Mouse (Mus musculus): ENCODE measurements around the gene Pm20d1.
"Not testable (repeated sequence)": the region's sequence is repeated elsewhere in the genome, so short reads cannot be mapped to it uniquely, and the experiment has no call there.

Pm20d1 gene

DNA sequence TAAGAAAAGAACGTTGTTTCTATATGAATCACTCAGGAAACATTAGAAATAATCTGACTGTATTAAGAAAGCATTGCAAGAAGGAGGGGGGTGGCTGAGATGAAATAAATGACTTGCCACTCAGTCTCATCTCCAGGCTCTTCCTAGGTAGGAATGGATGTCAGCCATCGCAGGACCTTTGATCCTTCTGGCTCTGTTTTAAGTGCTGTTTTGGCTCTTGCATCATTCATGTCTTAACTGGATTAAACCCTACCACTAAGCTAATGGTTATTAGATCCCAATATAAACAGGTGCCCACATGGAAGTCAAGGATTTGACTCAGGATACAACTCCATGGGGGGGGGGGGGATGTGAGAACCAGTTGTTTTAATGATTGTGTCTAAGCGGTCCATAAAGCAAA, 2.0 kb upstream of the Pm20d1 start:
- DNase-seq, result no peak

DNA sequence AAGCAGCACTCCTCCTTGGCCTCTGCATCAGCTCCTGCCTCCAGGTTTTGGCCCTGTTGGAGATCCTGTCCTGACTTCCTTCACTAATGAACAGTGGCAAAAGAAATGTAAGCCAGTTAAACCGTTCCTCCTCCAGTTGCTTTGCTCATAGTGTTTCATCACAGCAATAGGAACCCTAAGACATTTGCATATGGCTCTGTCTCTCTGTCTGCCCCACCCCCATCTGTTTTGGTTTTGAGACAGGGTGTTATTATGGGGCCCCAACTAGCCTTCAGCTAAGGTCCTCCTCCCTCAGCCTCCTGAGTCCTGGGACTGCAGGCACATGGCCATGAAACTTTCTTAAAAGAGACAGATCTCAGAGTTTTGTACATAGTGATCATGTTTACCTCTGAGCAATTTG, 2.8 kb downstream of the Pm20d1 start:
- DNase-seq, result no peak

DNA sequence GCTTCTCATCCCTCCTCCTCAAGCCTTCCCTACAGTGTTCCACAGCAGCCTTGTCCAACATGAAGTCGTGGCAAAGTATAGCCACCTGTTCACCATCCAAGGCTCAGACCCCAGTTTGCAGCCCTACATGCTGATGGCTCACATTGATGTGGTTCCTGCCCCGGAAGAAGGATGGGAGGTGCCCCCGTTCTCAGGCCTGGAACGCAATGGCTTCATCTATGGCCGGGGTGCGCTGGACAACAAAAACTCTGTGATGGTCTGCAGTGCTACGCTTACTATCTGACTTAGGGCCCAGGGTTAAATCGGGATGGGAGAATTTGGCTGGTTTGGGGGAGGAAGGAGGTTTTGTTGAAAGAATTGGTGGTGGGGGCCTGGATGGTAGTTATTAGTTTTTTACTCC, 3.9 kb downstream of the Pm20d1 start:
- no peak for DNase-seq

DNA sequence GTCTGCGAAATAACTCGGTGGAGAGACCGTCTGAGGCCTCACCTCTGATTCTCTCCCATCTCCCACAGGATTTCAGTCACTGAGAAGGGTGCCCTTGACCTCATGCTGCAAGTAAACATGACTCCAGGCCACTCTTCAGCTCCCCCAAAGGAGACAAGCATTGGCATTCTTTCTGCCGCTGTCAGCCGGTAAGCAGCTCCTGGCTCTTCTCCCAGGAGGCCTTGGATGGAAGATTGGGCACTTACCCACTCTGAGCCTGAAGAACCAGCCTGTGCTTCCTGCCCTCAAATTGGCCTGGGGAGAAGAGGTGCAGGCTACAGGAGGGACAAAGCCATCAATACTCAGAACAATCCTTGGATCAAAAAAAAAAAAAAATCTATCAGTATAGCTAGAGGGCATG, 5.5 kb downstream of the Pm20d1 start:
- DNase-seq, result no peak

DNA sequence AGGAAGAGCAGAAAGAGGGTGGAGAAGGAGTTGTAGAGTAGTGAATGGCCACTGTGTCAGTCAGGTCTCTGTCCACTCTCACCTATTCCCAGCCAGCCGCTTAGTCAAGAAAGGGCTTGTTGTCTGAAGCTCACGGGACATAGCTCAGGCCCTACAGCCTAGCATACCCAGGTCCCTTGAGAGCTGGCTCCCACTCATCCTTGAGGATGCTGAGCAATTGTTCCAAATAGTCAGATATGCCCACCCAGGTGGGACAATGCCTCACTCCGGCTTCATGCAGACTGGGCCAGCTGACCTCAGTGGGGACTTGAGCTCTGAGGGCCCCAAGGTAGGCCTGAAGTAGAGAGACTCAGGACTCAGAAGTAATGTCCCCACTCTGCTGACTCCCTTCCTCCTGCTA, 7.0 kb downstream of the Pm20d1 start:
- DNase-seq, result no peak

DNA sequence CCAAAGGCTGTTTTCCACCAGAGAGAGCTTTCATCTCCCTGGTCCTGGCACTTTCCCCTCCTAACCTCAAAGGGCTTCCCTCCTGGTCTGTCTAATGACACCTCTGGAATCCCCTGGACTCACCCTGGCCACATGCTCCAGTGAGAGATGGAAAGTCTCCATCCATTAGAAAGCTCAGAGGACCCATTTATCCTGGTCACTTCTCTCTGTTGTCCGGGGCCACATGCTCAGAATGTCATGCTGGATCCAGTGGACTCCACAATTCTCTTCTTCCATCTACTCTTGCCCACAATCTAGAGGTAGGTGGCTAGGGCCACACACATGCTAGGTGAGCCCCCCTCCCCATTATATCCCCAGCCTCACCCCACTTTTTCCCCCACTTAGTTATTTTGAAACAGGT, 11.8 kb downstream of the Pm20d1 start:
- no peak for DNase-seq

DNA sequence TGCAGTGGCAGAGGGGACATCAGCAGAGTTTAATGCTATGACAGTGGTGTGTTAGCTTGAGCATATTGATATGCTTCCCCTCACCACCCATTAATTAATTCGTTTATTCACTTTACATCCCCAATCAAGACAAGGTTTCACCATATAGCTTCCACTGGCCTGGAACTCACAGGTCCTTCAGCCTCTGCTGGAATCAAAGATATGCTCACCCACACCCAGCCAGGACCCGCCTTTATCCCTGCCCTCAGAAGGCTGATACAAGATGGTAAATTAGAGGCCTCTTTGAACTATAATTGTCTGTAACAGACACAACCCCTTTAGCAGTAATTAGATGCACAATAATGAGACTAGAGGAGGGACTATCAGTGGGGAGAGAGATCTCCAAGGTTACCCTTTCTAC, 12.5 kb downstream of the Pm20d1 start:
- no peak for DNase-seq

DNA sequence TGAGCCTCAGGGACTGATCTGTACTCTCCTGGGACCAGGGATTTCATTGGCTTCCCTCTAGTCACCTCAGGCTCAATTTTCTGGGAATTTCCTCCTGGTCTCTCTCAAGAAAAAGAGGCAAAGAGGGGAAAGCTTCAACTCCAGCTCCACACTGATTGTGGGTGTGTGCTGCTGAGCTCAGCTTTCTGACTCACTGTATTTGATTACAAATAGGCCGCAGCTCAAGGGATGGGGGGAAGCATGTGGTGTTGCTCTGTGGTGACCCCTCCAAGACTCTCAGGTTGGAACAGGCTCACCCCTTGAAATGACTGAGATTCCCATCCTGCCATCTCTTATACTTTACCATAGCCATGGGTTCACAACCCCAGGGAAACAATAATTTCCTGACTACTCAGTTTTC, 14.2 kb downstream of the Pm20d1 start:
- no peak for DNase-seq

DNA sequence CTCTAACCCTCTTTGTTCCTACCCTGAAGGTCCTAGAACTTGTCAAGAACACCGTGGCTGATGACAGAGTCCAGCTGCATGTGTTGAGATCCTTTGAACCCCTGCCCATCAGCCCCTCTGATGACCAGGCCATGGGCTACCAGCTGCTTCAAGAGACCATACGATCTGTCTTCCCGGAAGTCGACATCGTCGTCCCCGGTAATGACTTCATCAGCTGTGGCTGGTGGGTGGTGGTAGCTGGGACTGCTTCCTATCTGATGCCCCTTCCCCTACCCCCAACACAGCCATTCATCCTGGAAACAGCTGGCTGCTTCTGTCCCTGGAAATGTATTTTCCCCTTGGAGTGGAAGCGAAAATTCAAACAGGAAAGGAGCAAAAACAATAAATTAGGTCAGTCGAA, 14.8 kb downstream of the Pm20d1 start:
- no peak for DNase-seq

DNA sequence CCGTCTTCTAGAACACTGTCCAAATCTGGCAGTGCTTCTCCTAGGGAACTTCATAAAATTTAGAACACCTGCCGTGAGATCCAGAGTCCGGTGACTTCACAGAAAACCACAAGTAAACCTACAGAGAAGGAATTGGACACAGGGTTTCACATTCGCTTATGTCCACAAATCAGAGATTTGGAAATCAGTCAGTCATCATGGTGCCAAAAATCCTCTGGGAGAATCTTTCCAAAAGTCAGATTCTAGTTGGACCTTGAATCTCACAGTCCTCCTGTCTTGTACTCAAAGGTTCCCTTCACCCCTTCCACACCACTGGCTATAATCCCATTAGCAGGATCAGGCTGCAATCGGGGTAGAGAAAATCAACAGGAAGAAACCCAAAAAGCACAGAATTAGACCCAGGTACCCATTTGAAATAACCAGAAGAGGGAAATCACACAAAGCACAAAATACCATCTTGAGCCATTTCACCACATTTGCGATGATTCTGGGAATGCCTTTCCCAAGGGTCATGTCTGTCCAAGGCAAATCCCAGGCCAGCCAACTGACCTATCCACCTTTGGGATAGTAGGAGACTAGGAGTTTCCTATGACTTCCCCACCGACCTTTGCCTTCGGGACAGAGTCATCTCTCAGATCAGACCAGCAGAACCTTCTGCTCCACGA, 15.6 kb downstream of the Pm20d1 start:
- no peak for DNase-seq

DNA sequence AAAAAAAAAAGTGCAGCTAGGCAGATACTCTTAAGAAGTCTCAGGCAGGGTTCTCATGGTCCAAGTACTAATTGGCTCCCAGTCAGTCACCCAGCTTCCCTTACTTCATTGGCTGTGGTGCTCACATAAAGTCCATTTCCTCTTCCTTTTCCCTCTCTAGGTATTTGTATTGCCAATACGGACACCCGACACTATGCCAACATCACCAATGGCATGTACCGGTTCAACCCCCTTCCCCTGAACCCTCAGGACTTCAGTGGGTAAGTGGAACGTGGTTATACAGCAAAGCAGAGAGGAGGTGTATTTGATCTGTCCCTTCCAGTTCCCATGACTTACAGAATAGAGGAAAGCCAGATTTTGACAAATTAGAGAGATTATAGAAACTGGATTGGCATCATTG, 16.6 kb downstream of the Pm20d1 start:
- DNase-seq, result no peak

DNA sequence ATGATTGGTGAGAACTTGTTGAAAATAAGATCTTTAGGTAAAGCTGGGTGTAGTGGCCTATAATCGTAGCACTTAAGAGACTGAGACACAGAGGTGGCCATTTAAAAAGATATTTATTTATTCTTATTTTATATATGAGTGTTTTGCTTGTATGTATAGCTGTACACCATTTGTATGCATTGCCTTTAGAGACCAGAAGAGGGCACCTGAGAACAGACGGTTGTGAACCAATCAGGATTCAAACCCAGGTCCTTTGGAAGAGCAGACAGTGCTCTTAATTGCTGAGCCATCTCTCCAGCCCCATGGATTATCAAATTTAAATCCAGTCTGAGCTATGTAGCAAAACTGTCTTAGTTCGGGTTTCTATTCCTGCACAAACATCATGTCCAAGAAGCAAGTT, 17.0 kb downstream of the Pm20d1 start:
- no peak for DNase-seq

DNA sequence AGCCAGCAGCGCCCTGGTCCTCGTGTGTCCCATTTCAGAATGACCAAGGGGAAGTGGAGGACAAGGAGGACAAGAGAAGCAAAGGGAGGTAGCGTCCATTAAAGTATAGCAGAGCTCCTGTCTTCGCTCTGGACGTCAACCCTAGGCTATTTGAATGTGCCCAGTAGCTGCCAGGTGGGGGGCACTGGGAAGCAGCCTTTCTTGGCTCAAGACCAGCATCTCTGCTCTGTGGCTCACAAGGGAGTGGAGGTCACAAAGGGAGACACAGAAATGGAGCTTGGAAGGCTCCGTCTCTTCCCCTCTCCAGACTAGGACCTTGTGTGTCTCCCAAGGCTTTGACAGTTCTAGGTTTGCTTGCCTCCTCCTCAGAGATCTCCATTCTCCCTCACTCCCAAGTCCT, 19.7 kb downstream of the Pm20d1 start:
- no peak for DNase-seq

DNA sequence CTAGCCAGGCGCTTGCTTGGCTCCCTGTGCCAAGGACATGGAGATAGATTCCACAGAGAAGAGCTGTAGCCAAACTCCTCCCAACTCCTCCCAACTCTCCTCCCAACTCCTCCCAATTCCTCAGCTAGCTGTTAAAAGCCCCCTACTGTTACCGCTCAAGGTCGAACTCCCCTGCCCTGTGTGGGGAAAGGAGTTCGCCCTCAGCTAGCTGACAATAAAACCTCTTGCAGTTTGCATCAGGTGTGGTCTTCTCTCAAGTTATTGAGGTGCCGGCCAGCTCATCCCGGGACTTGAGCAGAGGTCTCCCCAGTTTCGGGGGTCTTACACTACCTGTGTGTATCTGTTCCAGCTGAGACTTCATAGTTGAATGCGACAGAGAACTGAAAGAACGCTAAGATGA, 23.2 kb downstream of the Pm20d1 start:
- DNase-seq, result not testable (repeated sequence)

DNA sequence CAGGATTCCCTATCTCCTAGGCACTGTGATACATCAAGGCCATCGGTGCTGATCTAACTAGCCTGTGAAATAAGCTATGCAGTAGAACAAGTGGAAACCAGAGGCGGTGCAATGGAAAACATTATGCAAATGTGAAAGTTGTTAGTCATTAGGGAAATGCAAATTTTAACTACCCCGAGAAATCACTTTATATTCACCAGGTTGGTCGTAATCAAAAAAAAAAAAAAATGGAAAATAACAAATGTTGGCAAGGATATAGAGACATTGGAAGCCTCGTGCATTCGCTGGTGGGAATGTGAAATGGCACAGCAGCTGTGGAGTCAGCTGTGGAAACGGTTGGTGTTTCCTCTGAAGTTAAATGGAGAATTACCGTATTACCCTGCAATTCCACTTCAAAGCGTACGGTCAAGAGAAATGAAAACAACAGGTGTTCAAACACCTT, 23.7 kb downstream of the Pm20d1 start:
- DNase-seq, result no peak

DNA sequence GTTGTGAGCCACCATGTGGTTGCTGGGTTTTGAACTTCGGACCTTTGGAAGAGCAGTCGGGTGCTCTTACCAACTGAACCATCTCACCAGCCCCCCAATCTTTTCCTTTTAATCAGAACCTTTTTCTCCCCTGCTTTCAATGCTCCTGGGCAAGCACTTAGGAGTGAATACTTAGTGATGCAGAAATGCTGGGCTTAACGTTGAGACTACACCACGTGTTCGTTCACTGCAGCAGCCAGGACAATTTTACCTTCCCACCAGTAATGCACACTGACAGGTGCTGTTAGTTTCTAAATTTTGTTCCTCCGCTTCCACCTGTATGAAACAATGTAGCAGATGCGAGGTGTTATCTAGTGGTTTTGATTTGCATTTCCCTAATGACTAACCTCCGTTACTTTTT, 25.1 kb downstream of the Pm20d1 start:
- DNase-seq, result no peak

DNA sequence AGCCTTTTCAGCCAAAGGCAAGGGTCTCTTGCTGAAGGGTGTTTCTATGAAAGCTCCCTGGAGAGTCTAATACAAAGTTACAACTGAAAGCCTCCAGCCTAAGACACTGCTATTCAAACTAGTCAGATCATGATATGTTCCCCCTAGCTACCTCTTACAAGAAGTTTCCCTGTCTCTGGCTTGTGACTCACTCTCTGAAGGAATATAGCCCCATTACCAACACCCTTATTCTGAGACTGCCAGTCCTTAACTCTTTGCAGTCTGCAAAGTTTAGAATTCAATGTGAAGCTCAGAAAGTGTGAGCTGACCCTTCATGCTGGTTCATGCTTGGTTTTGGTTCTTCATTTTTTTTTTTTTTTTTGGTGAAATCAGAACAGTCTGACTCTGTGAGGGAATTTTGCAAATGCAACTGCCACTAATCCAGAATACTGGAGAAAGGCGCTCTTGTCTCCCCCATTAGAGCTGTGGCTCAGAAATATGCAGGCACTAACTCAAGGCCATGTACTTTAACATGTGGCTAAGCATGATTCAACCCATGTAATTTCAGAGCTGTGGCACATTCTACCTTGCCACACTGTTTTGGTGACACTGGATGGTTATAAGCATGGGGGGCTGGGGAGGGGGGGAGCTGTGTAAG, 25.8 kb downstream of the Pm20d1 start:
- DNase-seq, result no peak

DNA sequence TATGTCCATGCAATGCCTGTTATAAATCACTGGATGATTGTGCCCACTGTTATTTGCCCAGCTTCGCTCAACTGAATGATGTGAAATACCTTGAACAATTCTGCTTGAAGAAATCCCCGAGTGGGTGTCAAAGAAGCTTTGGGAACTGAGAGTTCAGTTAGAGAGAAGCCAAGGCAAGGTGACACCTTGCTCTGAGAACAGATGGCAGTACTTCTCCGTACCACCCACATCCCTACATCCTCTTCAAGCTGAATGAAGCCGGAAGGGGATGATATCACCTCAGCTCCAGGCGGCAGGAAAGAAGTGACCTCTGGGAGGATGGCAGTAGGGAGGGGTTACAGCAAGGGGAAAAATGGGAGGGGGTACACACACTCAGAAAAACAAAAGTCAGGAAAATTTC, 26.4 kb downstream of the Pm20d1 start:
- no peak for DNase-seq

DNA sequence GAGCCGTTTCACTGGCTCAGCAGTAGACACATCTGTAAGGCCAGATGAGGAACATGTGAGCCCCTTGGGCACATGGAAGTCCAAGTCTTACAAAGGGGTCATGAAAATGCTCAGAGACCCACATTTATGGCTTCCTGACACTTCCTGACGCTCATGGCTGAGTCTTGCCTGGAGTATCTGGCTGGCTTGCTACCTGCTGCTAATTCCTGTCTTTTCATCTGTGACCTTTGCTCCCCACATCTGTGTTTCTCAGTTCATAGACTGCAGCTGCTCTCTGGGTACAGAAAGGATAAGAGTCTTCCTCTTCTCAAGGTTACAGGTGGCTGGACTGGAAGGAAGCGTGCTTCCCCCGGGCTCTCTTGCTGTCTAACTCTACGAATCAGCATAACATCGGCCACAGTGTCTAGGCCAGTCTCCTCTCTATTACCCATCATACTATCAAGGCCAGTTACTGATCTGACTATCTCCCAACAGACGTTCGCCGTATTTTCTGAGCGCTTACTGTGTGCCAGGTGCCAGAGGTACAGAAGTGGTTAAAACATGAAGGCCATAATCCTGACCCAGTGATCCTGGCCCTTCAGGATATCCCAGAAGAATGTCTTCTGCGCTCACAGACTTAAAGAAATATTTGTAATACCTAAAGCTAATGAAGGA, 27.5 kb downstream of the Pm20d1 start:
- no peak for DNase-seq

DNA sequence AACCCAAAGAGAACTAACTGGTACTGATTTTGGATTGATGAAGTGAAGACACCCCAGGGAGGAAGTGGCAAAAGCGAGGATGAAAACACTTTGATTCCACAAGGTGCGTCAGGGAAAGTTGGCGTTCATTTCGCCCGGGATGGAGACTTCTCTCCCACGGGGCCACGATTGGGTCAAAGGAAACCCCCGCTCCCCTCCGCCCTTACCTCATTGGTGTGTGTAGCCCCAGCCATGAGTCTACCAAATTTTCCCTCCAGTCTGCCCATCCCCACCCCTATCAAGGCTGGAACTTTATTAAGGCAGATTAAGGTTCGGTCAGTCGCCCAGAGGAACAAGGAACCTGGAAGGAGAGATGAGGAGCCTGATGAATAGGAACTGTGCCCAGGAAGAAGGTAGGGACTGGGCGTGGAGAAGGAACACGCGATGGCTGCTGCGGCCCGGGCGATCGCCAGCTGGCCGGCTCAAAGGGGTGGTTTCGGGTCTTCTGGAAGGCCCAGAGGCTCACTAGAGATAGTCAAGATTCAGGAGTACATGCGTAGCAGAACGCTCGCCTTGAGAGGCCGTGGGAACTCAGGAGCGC, 30.1 kb downstream of the Pm20d1 start, which contains the start of gene Slc41a1:
Gene Slc41a1, plus strand, starts transcription at position 287 of the 580 bp plus-strand sequence.
- DNase-seq, result no peak

DNA sequence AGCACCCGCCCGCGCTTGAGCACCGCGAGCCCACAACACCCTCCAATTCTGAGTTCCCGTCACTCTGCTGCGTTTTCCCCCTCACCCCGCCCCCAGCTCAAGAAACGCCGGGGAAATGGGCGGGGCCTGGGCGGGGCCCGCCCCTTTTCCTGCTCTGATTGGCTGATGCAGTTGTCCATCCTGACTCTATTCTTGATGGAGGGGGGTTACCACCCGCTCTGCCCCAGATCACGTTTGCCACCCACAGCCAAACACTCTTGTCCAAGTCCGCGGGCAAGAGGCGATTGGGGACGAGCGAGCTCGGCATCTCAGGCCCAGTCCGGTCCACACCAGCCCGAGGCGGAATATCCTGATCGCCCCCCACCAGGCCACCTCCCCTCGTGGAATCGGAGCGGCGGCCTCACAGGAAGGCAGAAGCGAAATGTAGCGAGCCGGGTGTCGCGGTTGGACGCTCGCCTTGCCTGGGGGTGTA, 30.6 kb downstream of the Pm20d1 start:
- DNase-seq, result peak; percentile 97

DNA sequence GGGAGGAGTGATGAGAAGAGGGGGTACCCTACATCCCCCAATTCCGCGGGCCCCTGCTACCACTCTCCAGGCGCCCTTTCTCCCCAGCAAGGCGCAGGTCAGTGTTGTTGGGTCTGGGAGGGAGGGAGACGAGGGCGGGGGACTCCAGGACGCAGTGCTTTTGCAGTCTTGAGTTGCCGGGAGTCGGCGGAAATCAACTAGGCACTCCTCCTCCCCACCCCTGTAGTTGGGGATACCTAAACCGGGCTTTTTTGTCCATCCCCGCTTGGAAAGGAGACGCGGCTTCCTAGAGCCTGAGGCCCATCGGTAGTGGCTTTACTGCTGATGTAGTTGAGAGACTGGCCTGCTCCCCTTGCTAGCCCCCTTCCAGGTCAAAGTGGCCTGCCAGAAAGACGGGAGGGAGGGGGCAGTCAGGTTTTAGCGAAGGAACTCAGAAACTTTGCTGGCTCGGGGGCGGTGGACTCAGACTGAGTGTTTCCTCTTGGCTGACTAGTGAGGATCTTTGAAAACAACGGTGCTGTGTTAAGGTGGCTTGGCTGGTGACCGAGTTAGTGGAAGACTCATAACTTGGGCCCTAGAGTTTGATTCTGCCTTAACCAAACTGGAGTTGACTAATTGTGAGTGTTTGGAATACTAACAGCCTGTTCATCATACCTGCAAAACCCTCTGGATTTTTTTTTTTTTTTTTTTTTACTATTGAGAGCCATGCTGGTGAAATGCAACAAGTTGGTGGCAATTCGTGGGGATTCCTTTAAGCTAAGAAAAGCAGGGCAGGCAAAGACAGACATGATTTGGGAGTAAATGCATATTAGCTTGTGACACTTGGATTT, 31.3 kb downstream of the Pm20d1 start:
- DNase-seq, result no peak

DNA sequence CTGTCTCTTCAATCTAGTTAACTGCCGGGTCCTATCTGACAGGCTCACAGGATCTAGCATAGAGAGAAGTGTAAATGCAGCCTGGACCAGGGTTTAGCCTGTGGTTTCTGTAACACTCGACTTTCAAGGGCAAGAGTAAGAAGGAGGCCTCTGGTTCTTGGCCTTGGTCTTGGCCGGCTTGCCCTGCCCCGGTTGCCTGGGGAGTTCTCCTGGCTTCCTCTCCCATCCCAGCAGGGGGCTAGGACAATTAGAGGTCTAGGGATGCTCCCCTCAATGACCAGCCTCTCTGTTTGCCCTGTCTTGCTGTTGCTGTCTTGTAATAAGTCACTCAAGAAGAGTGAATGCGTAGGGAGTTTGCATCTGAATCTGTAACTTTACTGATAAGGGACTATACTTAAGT, 32.1 kb downstream of the Pm20d1 start:
- DNase-seq, result peak; percentile 59
